Mouse (Mus musculus): Measurements from ENCODE around the gene Lzic.

DNA sequence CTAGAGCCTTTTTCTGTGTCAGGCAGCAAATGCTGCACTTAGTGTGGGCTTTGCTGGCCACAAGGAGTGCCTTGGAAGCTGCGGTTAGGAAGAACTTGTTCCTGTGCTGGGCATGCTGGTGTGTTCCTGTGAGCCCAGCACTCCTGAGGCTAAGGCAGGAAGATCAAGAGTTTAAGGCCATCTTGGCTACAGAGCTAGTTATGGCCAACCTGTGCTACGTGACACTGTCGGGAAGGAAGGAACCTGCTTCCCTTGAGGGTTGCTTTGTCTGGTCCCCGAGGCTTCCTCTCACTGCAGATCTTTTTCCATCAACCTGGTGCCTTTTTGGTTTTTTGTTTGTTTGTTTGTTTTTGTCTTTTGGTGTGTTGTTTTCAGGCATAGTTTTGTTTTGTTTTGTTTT is 40.1 kb downstream of the Lzic start:
- no peak for TF ChIP-seq POLR2A (IDR thresholded peaks at IDR 0.05; ENCODE audit: low read depth, low read length)
- no peak for TF ChIP-seq CTCF (IDR thresholded peaks at IDR 0.05; ENCODE audit: extremely low read depth, insufficient read depth, insufficient read length, insufficient replicate concordance)

Measured in spleen, adult 2 months (tissue).